Mouse (Mus musculus) natural killer cell, adult 2 months (primary cell): ENCODE measurements around the gene Grik5.
A peak's percentile ranks its signal among the peaks of the same experiment; 100 is the strongest.

ENCODE experiments used
- DNase-seq, 2 experiments: peaks; one replicate each; pipeline ENCODE4 v3.0.0; 2022; ENCODE audit warnings: low spot score in 2 of 2

Grik5 gene

GRCm38 (mm10) chr7:24985799-24986198 lies 86.3 kb downstream of the Grik5 start:
- DNase-seq, result no peak

DNA sequence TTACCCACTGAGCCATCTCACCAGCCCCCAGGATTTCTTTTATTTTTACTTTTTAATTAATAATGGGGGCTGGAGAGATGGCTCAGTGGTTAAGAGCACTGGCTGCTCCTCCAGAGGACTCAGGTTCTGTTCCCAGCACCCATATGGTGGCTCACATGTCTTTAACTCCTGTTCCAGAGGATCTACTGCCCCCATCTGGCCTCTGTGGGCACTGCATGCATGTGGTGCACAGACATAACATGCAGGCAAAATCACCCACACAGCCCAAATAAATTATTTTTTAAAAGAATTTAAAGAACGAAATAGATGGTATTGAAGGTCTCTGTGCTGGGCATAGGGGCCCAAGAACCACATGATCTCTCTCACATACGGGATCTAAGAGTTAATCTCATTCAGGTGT lies 87.8 kb downstream of the Grik5 start:
- DNase-seq, result no peak

DNA sequence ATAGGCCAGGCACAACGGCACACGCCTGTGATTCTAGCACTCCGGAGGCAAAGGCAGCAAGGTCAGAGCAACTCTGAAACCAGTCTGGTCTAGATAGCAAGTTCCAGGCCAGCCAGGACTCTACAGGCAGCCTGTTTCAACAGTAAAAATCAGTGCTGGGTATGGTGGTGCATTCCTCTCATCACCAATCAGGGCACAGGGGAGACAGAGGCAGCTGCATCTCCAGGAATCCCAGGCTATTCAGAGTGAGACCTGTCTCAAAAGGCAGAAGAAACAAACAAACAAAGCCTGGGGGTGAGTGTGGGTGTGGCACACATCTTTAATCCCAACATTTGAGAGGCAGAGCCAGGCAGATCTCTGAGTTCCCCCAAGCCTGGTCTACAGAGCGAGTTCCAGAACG lies 88.8 kb downstream of the Grik5 start:
- no peak for DNase-seq

DNA sequence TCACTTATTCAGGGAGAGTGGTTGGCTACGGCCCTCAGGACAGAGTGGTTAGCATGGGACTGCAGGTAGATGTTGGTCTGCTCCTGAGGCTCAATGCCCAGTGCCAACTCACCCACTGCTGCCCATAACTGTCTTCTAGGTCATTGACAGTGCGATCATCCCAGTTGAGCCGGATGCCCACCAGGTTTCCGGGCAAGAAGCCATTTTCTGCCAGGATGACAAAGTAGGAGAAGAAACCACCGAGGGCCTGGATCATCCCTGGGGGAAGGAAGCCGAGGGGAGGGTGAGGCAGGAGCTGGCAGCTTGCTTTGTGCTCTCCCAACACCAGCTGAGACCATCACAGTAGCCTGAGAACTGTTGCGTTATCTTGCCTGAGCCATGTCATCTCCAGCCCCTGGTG lies 91.7 kb downstream of the Grik5 start:
- DNase-seq, result no peak

- no peak for DNase-seq
These were observed 93.4 kb downstream of the Grik5 start for GRCm38 (mm10) chr7:24978781-24979180.

DNA sequence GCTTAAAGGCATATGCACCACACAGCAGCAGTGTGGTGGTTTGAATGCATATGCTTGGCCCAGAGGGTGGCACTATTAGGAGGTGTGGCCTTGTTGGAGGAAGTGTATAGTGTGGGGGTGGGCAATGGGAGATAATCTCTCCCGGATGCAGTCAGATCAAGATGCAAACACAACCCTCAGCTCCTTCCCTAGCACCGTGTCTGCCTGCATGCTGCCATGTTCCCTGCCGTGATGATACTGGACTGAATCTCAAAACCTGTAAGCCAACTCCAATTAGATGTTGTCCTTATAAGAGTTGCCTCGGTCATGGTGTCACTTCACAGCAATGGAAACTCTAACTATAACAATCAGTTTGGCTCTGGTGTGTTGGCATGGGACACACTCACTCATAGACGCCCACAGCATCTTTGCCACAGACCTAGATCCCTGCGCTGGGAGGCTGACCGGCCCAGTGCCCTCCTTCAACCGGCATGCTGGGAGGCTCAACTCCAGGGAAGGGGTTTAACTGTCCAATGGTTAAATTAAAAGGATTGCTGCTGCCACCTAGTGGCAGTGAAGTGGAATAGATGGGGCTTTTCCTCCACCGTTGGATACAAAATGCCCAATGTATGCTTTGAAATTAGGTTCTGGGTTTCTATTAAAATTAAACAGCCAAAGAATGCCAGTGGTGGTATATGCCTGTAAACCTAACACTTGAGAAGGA lies 97.1 kb downstream of the Grik5 start:
- DNase-seq, result peak; percentile 34 to 46

DNA sequence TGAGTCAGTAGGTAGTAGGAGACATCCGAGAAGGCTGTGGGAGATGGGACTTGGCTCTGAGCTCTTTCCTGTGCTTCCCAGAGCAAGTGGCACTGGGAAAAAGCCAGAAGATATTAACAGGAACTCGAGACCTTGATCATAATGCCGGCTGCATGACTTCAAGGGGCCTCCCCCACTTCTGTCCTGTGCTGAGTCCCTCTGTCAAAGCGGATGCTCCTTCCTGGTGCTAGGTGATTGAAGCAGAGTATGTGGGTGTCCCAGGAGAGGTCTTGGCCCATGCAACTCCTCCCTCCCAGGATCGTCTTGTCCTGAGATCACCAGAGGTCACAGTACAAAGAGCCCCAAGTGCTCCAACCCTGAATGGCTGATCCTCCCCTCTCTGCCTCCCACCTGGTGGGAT lies 98.2 kb downstream of the Grik5 start:
- DNase-seq, result no peak

GRCm38 (mm10) chr7:24973208-24973607 lies 98.9 kb downstream of the Grik5 start:
- DNase-seq, result no peak

DNA sequence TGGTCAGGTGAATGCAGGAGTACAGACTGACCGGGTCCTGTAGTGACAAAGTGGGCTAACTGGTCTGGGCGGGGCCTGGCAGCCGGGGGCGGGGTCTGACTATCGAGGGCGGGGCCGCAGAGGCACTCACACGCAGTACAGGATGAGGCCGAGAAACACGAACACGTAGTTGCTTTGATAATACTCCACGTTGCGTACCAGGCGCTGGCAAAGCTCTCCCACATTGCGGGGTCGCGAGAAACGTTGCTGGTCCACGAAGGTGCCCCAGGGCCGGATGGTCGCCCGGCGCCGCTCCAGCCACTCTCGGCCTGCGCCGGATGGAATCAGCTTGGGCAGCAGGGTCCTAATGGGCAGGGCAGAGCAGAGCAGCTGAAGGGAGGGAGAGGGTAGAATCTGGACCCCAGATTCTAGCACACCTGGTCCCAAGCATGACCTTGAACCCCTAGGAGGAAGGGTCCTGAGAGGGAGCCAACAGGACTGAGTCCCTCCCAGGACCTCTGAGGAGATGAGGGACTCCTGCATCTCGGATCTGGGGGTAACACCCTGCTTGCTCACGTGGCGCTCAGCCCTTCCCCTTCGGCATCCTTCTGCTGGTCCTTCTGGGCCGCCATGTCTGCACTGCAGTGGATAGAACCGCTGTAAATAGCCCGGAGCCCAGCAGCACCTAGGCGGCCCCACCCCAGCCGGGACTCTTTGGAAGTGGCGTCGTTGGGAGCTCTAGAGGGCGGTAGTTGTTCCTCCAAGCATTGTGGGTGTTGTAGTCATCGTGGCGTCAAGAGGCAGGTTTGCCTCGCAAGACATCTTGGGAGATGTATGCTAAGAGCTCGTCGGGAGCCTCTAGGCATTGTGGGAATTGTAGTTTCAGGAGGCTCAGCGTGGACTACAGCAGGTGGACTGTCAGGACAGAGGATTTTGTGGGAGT lies 99.9 kb downstream of the Grik5 start, which contains the start of gene Rabac1:
Gene Rabac1 (minus strand): TSS at position 783 of the 922 bp plus-strand sequence.
- peak; percentile 82 to 83 for DNase-seq

- peak in 1 of 2 experiments; percentile 34 for DNase-seq
These were observed 100.7 kb downstream of the Grik5 start for GRCm38 (mm10) chr7:24971261-24971971.

- no peak for DNase-seq
These were observed 101.8 kb downstream of the Grik5 start for GRCm38 (mm10) chr7:24970341-24970740.

GRCm38 (mm10) chr7:24969805-24970204 lies 102.3 kb downstream of the Grik5 start:
- no peak for DNase-seq

DNA sequence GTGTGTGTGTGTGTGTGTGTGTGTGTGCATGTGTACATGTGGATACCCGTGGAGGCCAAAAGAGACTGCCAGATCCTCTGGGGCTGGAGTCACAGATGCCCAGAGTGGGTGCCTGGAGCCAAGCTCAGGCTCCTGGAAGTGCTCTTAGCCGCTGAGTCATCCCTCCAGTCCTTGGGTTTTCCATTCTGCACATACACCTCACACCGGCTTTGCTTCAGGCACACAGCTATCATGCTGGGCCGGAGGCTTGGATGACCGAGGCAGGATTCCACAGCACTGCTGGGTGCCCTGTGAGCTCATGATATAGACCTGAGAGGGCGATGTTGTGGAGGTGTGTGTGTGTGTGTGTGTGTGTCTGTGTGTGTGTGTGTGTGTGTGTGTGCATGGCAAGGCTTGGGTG lies 103.7 kb downstream of the Grik5 start:
- no peak for DNase-seq

GRCm38 (mm10) chr7:24967966-24968365 lies 104.2 kb downstream of the Grik5 start:
- DNase-seq, result no peak

- peak; percentile 67 to 83 for DNase-seq
These were observed 107.1 kb downstream of the Grik5 start for GRCm38 (mm10) chr7:24964897-24965535.

- no peak for DNase-seq
These were observed 107.9 kb downstream of the Grik5 start for GRCm38 (mm10) chr7:24964288-24964687.
